Mouse (Mus musculus) gastrocnemius, adult 18-20 months (tissue): ENCODE measurements around the gene Itprid1. TPM values are rescaled to one million over a fixed set of nuclear protein-coding genes. Genes with fewer than 3 reads are reported as not detected.

Experiments used
- DNase-seq: peaks from one replicate; pipeline ENCODE4 v3.0.0; 2021; ENCODE audit warnings: low spot score
- long read RNA-seq, 2 experiments: library from polyadenylated mRNA; stranded (forward); transcript quantifications; one replicate each; pipeline ENCODE4 v2.0.0; 2021
- total RNA-seq, 2 experiments: library from RNA; stranded (reverse); gene quantifications; 2 replicates each; pipeline ENCODE4 v1.2.3; 2021

Gene Itprid1
- total RNA-seq, result not detected
- long read RNA-seq, experiment 1, result 0 reads
- long read RNA-seq, experiment 2, result 0 reads

- no peak for DNase-seq
These were observed at the start of gene Itprid1 for GRCm38 (mm10) chr6:55836650-55837320. TSS of gene Itprid1 (plus strand) at chr6:55836895.

DNA sequence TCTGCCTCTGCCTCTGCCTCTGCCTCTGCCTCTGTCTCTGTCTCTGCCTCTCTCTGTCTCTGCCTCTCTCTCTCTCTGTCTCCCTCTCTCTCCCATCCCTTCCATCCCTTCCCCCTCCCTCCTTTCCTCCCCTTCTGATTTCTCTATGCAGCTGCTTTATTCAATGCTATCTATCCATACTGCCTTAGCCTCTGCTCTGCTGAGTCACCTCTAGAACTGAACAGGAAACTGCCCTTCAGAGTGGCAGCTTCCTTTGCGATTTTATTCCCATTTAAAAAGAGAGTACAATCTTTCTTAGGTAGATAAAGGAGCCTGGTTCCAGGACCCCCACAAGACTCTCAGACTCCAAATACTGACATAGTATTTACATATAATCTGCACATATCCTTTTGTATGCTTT lies 47.1 kb upstream of the Itprid1 start:
- no peak for DNase-seq

DNA sequence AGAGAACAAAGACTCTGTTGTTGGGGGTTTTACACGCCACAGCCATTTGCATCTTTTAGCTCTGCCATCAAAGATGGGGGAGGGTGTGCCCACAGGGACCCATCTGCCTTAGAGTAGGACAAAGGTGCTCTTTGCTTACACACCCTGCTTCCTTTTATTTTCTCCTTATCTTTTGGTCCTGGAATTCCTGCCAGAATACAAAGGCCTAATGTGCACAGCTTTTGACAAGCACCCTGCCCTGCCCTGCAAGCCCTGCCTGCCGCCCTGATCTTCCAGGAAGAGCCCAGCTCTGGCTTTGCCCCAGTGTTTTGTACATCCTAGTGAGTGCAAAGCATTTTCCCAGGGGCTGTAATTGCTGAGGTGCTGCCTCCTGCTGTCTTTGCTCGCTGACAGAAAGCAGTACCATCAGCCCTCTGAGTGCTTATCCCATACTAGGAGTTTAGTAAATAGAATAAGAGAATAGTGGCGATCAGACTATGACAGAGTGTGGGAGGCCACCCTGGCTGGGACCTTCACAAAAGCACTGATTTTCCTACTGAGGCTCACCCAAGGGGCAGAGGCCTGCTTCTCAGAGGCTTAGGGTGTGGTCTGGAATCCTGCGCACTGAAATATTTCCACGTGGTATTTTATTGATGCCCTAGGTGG lies 44.7 kb upstream of the Itprid1 start:
- no peak for DNase-seq

DNA sequence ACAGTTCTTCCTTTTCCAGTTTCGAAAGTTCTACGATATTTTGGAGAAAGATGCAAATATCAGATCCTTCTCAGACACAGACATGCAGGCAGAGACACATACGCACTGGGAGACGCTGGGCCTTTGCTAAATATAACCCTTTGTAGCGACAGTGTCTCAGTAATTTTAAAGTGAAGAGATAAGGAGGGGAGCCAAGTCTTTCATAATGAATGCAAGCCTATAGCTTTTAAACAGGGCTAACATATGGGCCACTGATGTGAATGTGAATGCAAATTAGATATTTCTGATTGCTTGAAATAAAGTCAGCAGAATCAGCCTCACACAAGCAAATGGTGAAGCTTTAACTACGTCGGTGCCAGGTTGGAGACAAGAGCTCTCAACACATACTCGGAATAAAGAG lies 44.2 kb upstream of the Itprid1 start:
- DNase-seq, result no peak

- no peak for DNase-seq
These were observed 34.0 kb upstream of the Itprid1 start for GRCm38 (mm10) chr6:55802686-55803085.

DNA sequence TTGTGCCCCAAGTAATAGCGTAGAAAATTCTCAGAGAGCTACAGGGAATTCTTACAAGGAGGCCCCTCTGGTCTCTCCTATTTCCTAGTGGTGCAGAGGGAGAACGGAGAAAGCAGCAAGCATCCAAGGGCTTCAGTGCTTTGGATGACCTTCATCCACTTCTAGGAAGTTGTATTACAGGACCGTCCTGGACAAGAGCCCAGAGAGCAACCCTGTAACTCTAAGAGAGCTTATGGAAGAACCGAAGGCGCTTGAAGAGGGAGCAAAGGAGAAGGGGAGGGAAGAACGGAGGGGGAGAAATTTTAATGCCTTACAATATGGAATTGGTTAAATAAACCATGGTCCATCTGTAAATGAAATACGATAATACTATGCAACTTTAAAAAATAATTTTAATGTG lies 33.3 kb upstream of the Itprid1 start:
- no peak for DNase-seq

DNA sequence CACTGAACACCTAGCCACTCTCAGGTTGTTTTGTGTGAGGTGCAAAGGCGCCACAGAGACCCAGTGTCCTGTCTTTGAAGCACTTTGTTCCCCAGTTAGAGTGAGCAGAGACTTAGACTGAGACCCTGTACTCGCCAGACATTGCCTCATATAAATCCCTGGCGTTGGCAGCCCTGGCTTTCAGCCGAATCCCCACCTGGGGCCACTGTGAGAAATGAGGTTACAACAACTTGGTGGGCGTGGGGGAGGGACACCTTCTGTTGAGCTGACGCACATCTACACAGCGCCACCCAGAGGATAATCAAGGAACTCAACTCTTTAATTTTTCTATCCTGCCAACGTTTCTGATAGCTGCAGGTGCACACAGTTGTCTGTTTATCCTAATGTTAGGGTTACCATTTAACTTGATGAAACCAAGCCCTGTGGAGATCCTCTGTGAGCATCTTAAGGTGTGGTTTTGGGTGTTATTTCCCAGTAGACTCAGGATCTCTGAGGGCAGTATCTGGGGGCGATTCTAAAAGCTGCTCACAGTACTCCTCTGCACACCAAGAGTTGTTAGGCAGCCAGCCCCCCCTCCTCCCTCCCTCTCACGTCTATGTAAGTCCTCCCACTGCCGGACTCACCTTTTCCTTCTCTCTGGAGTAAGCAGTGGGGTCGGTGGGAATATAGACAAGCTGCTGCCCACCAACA lies 32.6 kb upstream of the Itprid1 start:
- DNase-seq, result no peak

- DNase-seq, result no peak
These were observed 32.1 kb upstream of the Itprid1 start for GRCm38 (mm10) chr6:55804681-55805000.

- no peak for DNase-seq
These were observed 31.2 kb upstream of the Itprid1 start for GRCm38 (mm10) chr6:55805291-55806137.

DNA sequence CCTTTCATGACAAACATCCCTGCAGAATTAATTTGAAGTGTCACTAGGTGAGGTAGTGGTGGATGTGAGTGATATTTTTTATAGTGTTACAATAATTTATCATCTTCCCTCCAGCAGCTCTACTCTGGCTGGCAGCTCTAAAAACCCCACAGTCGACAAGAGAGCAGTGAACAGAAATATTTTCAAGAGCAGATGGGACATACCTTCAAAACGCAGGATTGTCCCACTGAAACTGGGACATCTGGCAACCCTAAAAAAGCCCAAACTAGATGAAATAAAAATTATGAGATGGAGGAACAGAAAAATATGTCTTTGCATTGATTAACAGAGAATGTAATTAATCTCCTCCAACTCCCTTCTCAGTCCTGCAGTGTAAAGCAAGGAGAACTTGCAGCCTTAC lies 30.2 kb upstream of the Itprid1 start:
- DNase-seq, result no peak

- no peak for DNase-seq
These were observed 28.0 kb upstream of the Itprid1 start for GRCm38 (mm10) chr6:55808692-55809091.

- DNase-seq, result no peak
These were observed 25.5 kb upstream of the Itprid1 start for GRCm38 (mm10) chr6:55811153-55811552.

DNA sequence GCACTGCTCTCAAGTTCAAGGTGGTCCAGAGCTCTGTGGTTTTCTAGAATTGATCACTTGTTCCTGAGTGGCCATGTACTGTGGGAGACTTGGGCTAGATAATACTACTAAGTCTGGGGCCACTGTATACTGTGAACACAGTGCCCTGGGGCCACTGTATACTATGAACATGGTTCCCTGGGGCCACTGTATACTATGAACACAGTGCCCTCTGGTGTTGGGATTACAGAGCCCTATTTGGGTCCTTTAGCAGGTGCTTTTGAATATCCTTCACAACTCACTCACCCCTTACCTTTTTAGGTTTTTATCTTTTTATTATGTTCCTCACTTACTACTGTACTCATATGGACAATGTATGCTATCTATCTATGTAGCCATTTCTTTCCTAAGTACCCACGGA lies 24.3 kb upstream of the Itprid1 start:
- DNase-seq, result no peak

- DNase-seq, result no peak
These were observed 22.3 kb upstream of the Itprid1 start for GRCm38 (mm10) chr6:55814184-55814926.

DNA sequence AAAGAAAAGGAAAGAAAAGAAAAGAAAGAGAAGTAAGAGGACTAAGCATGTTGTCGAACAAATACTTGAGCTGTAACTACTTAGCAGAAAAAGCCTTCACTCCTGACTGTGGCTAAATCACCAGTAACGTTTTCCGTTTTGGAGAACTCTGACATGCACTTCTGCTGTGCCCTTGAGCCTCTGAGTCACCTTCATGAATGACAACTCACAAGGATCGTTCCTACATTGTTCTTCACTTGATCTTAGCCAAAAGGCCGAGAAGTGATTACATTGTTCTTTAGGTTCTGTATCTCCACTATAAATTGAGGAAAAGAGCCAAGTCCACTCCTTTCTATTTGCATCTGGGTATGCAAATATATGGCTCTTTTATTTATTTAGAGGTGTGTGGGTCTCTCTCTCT lies 19.8 kb upstream of the Itprid1 start:
- DNase-seq, result no peak

DNA sequence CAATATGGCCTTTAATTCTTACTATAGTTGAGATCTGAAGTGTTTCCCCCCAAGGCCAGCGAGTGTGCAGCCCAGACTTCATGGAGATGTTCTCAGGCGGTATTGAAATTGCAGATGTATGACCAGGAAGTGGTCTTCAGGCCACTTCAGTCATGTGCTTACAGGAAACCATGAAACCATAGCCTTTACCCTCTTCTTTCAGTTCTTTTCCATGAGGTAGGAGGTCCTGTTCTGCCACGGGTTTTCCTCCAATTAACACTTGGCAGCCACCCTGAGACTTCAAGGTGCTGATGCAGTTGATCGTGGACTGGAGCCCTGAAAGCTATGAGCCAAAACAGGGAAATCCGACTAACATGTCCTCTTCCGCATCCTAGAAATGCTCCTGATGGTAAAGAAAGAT lies 7.0 kb upstream of the Itprid1 start:
- no peak for DNase-seq

GRCm38 (mm10) chr6:55852589-55852988 lies 15.9 kb downstream of the Itprid1 start:
- no peak for DNase-seq

GRCm38 (mm10) chr6:55856085-55856484 lies 19.4 kb downstream of the Itprid1 start:
- no peak for DNase-seq

GRCm38 (mm10) chr6:55865206-55865605 lies 28.5 kb downstream of the Itprid1 start:
- DNase-seq, result no peak

- no peak for DNase-seq
These were observed 42.8 kb downstream of the Itprid1 start for GRCm38 (mm10) chr6:55879356-55879960.

- no peak for DNase-seq
These were observed 44.2 kb downstream of the Itprid1 start for GRCm38 (mm10) chr6:55880886-55881285.
